Mouse (Mus musculus) liver, adult 2 months (tissue): Measurements from ENCODE around the gene Sobp. TPM values are rescaled to one million over a fixed set of nuclear protein-coding genes. Genes with fewer than 3 reads are reported as not detected.

Experiments used
- DNase-seq: peaks from one replicate; pipeline ENCODE4 v3.0.0-alpha.2; 2011; ENCODE audit warnings: low read depth, low spot score; ENCODE audit errors: extremely low read depth
- H3K27ac ChIP-seq: fragments of 200-500 bp; replicated peaks from 2 replicates; pipeline ENCODE4 v1.5.1; 2012; ENCODE audit warnings: low read depth, mild to moderate bottlenecking, control low read depth, inconsistent platforms, low read length; ENCODE audit not compliant: insufficient read depth
- H3K27me3 ChIP-seq: fragments of 200-500 bp; 2 replicates; pipeline ENCODE4 v1.6.1; 2012; ENCODE audit warnings: mild to moderate bottlenecking, moderate library complexity, low read length, inconsistent platforms; ENCODE audit not compliant: control insufficient read depth, insufficient read depth
- H3K36me3 ChIP-seq: fragments of 200-500 bp; 2 replicates; pipeline ENCODE4 v1.6.1; 2012; ENCODE audit warnings: low read length, inconsistent platforms; ENCODE audit not compliant: control insufficient read depth, insufficient read depth
- H3K4me1 ChIP-seq: fragments of 200-500 bp; 2 replicates; pipeline ENCODE4 v1.6.1; 2011; ENCODE audit warnings: low read length; ENCODE audit not compliant: control insufficient read depth, insufficient read depth
- H3K4me3 ChIP-seq: fragments of 200-500 bp; 2 replicates; pipeline ENCODE4 v1.5.1; 2011; ENCODE audit warnings: low read depth, mild to moderate bottlenecking, control low read depth, low read length, moderate library complexity; ENCODE audit not compliant: insufficient read depth
- H3K79me2 ChIP-seq: fragments of 200-500 bp; 2 replicates; pipeline ENCODE4 v1.6.1; 2012; ENCODE audit warnings: inconsistent platforms, mild to moderate bottlenecking, low read length, moderate library complexity; ENCODE audit not compliant: control insufficient read depth, insufficient read depth
- H3K9ac ChIP-seq: fragments of 200-500 bp; 2 replicates; pipeline ENCODE4 v1.6.1; 2012; ENCODE audit warnings: low read depth, mild to moderate bottlenecking, control low read depth, inconsistent platforms, low read length
- CTCF ChIP-seq: fragments of 200-500 bp; IDR thresholded peaks from 2 replicates; pipeline ENCODE4 v1.5.1; 2011; ENCODE audit warnings: low read depth, low read length, control low read depth
- POLR2A ChIP-seq: fragments of 200-500 bp; IDR thresholded peaks from 2 replicates; pipeline ENCODE4 v1.6.1; 2011; ENCODE audit warnings: low read length, control low read depth; ENCODE audit not compliant: insufficient read depth; ENCODE audit errors: extremely low read depth
- WGBS: fragments of 180-500 bp; shearing (Covaris S2); methylation state at CpG from one replicate; pipeline ENCODE4 v1.1.7; 2018; 5-methylcytosine and 5-hydroxymethylcytosine counted together
- polyA plus RNA-seq: library from polyadenylated mRNA; depleted of rRNA; stranded (reverse); fragments of >200 nt; gene quantifications from 2 replicates; pipeline ENCODE4 v1.2.3, GENCODE M21; 2012
- total RNA-seq: library from RNA; depleted of rRNA; stranded (reverse); fragments of >200 nt; gene quantifications from 2 replicates; pipeline ENCODE4 v1.2.3, GENCODE M21; 2014

Gene Sobp
- total and polyA plus RNA-seq, 2 experiments: 0.01 TPM; not detected in 1

DNA sequence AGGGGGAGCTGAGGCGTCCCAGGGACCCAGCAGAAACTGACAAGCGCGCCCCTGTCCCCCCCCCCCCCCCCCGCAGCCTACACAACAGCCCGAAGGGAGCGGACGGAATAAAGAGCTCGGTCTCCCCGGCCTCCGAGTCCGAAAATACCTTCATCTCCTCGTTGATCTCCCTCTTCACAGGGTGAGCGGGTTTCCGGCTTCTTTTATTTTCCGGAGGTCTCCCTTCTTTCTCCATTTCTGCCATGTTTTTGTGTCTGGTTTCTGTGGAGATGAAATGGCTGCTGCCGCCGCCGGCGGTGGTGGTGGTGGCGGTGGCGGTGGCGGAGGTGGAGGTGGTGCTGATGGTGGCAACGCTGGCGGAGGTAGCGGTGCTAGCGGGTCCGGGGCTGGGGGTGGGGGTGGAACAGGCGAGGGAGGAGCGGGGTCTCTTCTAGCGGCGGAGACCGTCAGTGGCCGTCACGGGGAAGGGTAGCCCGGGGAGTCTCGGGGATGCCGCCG, 453 bp downstream of the Sobp start:
- no peaks in the 10 kb centered on the region for H3K36me3 ChIP-seq
- peaks cover 14% of the 10 kb centered on the region for H3K27me3 ChIP-seq
- peak overlapping the region; percentile 56; the same call in 1 of the 2 replicates for H3K4me3 ChIP-seq
- under 1% methylated on average over 37 of the region's 38 CpGs for WGBS
- peaks cover 4% of the 10 kb centered on the region for H3K4me1 ChIP-seq
- no peak overlapping the region for H3K27ac ChIP-seq
- H3K79me2 ChIP-seq: no peaks in the 10 kb centered on the region
- peak overlapping the region; percentile 35; the same call in 1 of the 2 replicates for H3K9ac ChIP-seq
- DNase-seq: no peak
- TF ChIP-seq POLR2A (no peak), CTCF (no peak)

- no peaks in the 10 kb centered on the region for H3K36me3 ChIP-seq
- TF ChIP-seq CTCF (no peak), POLR2A (no peak)
- H3K27ac ChIP-seq: no peak overlapping the region
- DNase-seq: peak; percentile 11
- H3K79me2 ChIP-seq: no peaks in the 10 kb centered on the region
- WGBS: under 1% methylated on average over 52 of the region's 53 CpGs
- peak overlapping the region; percentile 6; the same call in 1 of the 2 replicates for H3K9ac ChIP-seq
- peaks cover 4% of the 10 kb centered on the region for H3K4me1 ChIP-seq
- peak overlapping the region; percentile 56 for H3K4me3 ChIP-seq
- H3K27me3 ChIP-seq: peaks cover 14% of the 10 kb centered on the region
Observed at GRCm38 (mm10) chr10:43173141-43173827, 1.0 kb downstream of the Sobp start.

DNA sequence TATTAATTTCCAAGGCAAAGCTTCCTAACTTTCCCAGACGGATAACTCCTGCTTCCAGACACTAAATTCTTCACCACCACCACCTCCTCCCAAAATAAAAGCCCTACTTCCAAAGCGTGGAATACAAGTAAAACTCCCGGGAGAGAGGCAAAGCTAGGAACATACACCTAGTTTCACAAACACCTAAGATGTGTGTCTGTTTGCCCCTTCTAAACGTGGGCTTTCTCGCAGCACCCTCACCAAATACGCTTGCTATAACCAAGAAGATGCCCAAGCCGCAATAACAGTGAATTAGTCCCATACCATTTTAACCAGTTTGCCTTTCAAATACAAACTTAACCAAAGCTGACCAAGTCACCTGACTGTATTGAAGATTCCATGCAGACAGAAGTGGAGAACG, 1.8 kb downstream of the Sobp start:
- Histone ChIP-seq H3K27ac (no peak overlapping the region), H3K4me3 (no peak overlapping the region), H3K27me3 (peaks cover 14% of the 10 kb centered on the region), H3K36me3 (no peaks in the 10 kb centered on the region), H3K4me1 (peaks cover 4% of the 10 kb centered on the region), H3K9ac (no peak overlapping the region), H3K79me2 (no peaks in the 10 kb centered on the region)
- DNase-seq: no peak
- 15% methylated on average over 8 of the region's 8 CpGs for WGBS
- no peak for TF ChIP-seq CTCF
- TF ChIP-seq POLR2A: no peak

DNA sequence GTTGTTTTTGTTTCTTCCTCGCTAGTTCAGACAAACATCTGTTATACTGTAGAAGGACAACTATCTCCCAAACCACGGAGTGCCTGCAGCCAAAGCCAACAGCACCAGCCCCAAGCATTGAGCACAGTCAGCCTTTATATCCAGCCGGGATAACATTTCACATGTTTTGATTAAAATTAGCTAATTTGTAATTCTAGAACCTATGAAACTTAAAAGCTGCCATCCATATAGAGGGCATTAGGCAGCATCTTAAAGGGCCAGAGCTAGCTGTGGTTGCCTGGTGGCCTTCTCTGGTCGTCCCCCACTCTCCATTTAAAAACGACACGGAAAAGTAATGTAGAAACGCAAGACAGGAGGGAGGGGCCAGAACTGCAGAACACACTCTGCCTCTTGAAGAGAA, 2.3 kb downstream of the Sobp start:
- 12% methylated on average over 7 of the region's 7 CpGs for WGBS
- Histone ChIP-seq H3K27ac (no peak overlapping the region), H3K27me3 (peaks cover 14% of the 10 kb centered on the region), H3K9ac (no peak overlapping the region), H3K4me1 (peaks cover 4% of the 10 kb centered on the region), H3K36me3 (no peaks in the 10 kb centered on the region), H3K79me2 (no peaks in the 10 kb centered on the region), H3K4me3 (no peak overlapping the region)
- DNase-seq: no peak
- TF ChIP-seq CTCF: no peak
- no peak for TF ChIP-seq POLR2A

GRCm38 (mm10) chr10:43171106-43171505, 3.2 kb downstream of the Sobp start:
- Histone ChIP-seq H3K4me1 (peaks cover 4% of the 10 kb centered on the region), H3K27ac (no peak overlapping the region), H3K4me3 (no peak overlapping the region), H3K9ac (no peak overlapping the region), H3K79me2 (no peaks in the 10 kb centered on the region), H3K36me3 (no peaks in the 10 kb centered on the region), H3K27me3 (peaks cover 14% of the 10 kb centered on the region)
- WGBS: 9% methylated on average over 8 of the region's 8 CpGs
- TF ChIP-seq POLR2A (no peak), CTCF (no peak)
- DNase-seq: no peak

GRCm38 (mm10) chr10:43168847-43169246, 5.5 kb downstream of the Sobp start:
- H3K4me1 ChIP-seq: peaks cover 4% of the 10 kb centered on the region
- no peak overlapping the region for H3K27ac ChIP-seq
- no peak for DNase-seq
- peaks cover 6% of the 10 kb centered on the region; the same call in 1 of the 2 replicates for H3K27me3 ChIP-seq
- no peak overlapping the region for H3K9ac ChIP-seq
- H3K4me3 ChIP-seq: no peak overlapping the region
- no peaks in the 10 kb centered on the region for H3K79me2 ChIP-seq
- H3K36me3 ChIP-seq: no peaks in the 10 kb centered on the region
- TF ChIP-seq CTCF: no peak
- TF ChIP-seq POLR2A: no peak
- WGBS: 86% methylated on average over 7 of the region's 7 CpGs
